Mouse (Mus musculus): Measurements from ENCODE around the gene Prkaca. TPM values are rescaled to one million over a fixed set of nuclear protein-coding genes. Genes with fewer than 3 reads are reported as not detected.

The Prkaca gene
- total and polyA plus RNA-seq, 2 experiments, result 23.0 to 47.8 TPM

- no peaks in the 10 kb centered on the region for H3K27me3 ChIP-seq (ENCODE audit: control insufficient read depth, insufficient read depth, low read length)
Observed at GRCm38 (mm10) chr8:84015833-84016232, 43.0 kb downstream of the Prkaca start.

DNA sequence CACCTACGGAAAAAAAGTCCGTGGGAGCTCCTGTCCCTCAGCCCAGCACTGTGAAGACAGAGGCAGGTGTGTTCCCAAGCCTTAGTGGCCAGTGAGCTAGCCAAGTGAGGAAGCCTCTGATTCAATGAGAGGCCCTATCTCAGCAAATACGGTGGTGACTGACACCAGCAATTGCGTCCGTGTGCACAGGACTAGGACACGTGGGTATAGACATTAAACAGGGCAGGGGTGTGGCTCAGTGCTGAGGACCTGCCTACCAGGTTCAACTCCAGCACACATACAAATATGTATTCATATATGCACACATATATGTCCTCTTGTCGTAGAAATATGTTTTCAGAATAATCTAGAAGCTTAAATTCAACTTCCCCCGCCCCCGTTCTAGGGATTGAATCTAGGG lies 46.9 kb downstream of the Prkaca start:
- no peaks in the 10 kb centered on the region for H3K36me3 ChIP-seq (ENCODE audit: control insufficient read depth, insufficient read depth, low read length)
- no peak overlapping the region for H3K27ac ChIP-seq (replicated peaks; ENCODE audit: insufficient read depth, low read depth, low read length)
- no peak for DNase-seq (ENCODE audit: extremely low read depth, low read depth, low spot score)
- H3K9ac ChIP-seq (ENCODE audit: low read depth, low read length), result no peak overlapping the region
- no peak overlapping the region for H3K4me3 ChIP-seq (ENCODE audit: insufficient read depth, low read depth, low read length)
- WGBS, result 77% methylated on average over 9 of the region's 9 CpGs
- no peaks in the 10 kb centered on the region for H3K79me2 ChIP-seq (ENCODE audit: control insufficient read depth, insufficient read depth, low read length)
- TF ChIP-seq CTCF (IDR thresholded peaks at IDR 0.05; ENCODE audit: low read depth, low read length) (no peak), POLR2A (IDR thresholded peaks at IDR 0.05; ENCODE audit: extremely low read depth, insufficient read depth, low read length) (no peak)
- no peaks in the 10 kb centered on the region for H3K4me1 ChIP-seq (ENCODE audit: control insufficient read depth, insufficient read depth, low read length)
- H3K27me3 ChIP-seq (ENCODE audit: control insufficient read depth, insufficient read depth, low read length), result no peaks in the 10 kb centered on the region; the same call in 1 of the 2 replicates

More at GRCm38 (mm10) chr8:84015833-84016232, 43.0 kb downstream of the Prkaca start:
- 98% methylated on average over 5 of the region's 5 CpGs for WGBS
- Histone ChIP-seq H3K79me2 (ENCODE audit: control insufficient read depth, insufficient read depth, low read length) (no peaks in the 10 kb centered on the region), H3K27ac (replicated peaks; ENCODE audit: insufficient read depth, low read depth, low read length) (no peak overlapping the region), H3K9ac (ENCODE audit: low read depth, low read length) (no peak overlapping the region), H3K4me1 (ENCODE audit: control insufficient read depth, insufficient read depth, low read length) (peaks cover 5% of the 10 kb centered on the region; the same call in 1 of the 2 replicates), H3K36me3 (ENCODE audit: control insufficient read depth, insufficient read depth, low read length) (no peaks in the 10 kb centered on the region), H3K4me3 (ENCODE audit: insufficient read depth, low read depth, low read length) (no peak overlapping the region)
- TF ChIP-seq POLR2A (IDR thresholded peaks at IDR 0.05; ENCODE audit: extremely low read depth, insufficient read depth, low read length), result no peak
- TF ChIP-seq CTCF (IDR thresholded peaks at IDR 0.05; ENCODE audit: low read depth, low read length), result no peak
- no peak for DNase-seq (ENCODE audit: extremely low read depth, low read depth, low spot score)

DNA sequence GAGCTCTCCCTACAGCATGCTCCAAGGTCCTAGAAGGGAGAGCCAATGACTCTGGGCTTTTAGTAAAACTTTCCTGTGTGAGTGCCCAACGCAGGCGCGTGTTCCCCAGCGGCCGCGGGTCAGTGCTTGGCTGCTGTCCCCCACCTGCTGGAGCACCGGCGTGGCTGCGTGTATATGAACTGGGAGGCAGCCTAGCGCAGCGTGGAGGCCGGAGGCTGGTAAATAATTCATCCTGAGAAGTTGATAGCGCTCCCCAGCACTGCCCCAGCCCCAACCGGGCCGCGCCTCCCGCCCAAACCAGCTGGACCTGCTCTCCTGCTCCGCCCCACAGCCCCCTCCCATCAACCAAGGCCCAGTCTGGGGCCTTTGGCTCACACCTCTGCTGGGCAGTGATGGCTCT lies 48.3 kb downstream of the Prkaca start, which contains the start of gene Palm3:
Palm3 (plus strand) TSS at position 376 of the 400 bp plus-strand sequence.
- WGBS, result 21% methylated on average over 17 of the region's 18 CpGs
- no peak within 1 kb of the TSS for H3K27ac ChIP-seq (replicated peaks; ENCODE audit: insufficient read depth, low read depth, low read length)
- TF ChIP-seq CTCF (IDR thresholded peaks at IDR 0.05; ENCODE audit: low read depth, low read length), result no peak
- TF ChIP-seq POLR2A (IDR thresholded peaks at IDR 0.05; ENCODE audit: extremely low read depth, insufficient read depth, low read length), result no peak

GRCm38 (mm10) chr8:84021569-84021968 lies 48.8 kb downstream of the Prkaca start:
- 45% methylated on average over 12 of the region's 12 CpGs for WGBS
- no peak for DNase-seq (ENCODE audit: extremely low read depth, low read depth, low spot score)
- peaks cover 4% of the 10 kb centered on the region for H3K27me3 ChIP-seq (ENCODE audit: control insufficient read depth, insufficient read depth, low read length)
- H3K9ac ChIP-seq (ENCODE audit: low read depth, low read length), result no peak overlapping the region
- H3K4me3 ChIP-seq (ENCODE audit: insufficient read depth, low read depth, low read length), result no peak overlapping the region
- no peaks in the 10 kb centered on the region for H3K79me2 ChIP-seq (ENCODE audit: control insufficient read depth, insufficient read depth, low read length)
- TF ChIP-seq CTCF (IDR thresholded peaks at IDR 0.05; ENCODE audit: low read depth, low read length) (no peak), POLR2A (IDR thresholded peaks at IDR 0.05; ENCODE audit: extremely low read depth, insufficient read depth, low read length) (no peak)
- H3K27ac ChIP-seq (replicated peaks; ENCODE audit: insufficient read depth, low read depth, low read length), result no peak overlapping the region
- no peaks in the 10 kb centered on the region for H3K36me3 ChIP-seq (ENCODE audit: control insufficient read depth, insufficient read depth, low read length)
- H3K4me1 ChIP-seq (ENCODE audit: control insufficient read depth, insufficient read depth, low read length), result no peaks in the 10 kb centered on the region

More for the DNA sequence above, 48.3 kb downstream of the Prkaca start, which contains the start of gene Palm3:
- no peak within 1 kb of the TSS for H3K4me3 ChIP-seq (ENCODE audit: insufficient read depth, low read depth, low read length)
- no peaks in the 10 kb centered on the region for H3K36me3 ChIP-seq (ENCODE audit: control insufficient read depth, insufficient read depth, low read length)
- no peak for DNase-seq (ENCODE audit: extremely low read depth, low read depth, low spot score)
- peaks cover 4% of the 10 kb centered on the region for H3K27me3 ChIP-seq (ENCODE audit: control insufficient read depth, insufficient read depth, low read length)
- H3K79me2 ChIP-seq (ENCODE audit: control insufficient read depth, insufficient read depth, low read length), result no peaks in the 10 kb centered on the region
- no peaks in the 10 kb centered on the region for H3K4me1 ChIP-seq (ENCODE audit: control insufficient read depth, insufficient read depth, low read length)
- no peak within 1 kb of the TSS for H3K9ac ChIP-seq (ENCODE audit: low read depth, low read length)

- TF ChIP-seq POLR2A (IDR thresholded peaks at IDR 0.05; ENCODE audit: extremely low read depth, insufficient read depth, low read length) (no peak), CTCF (IDR thresholded peaks at IDR 0.05; ENCODE audit: low read depth, low read length) (no peak)
- Histone ChIP-seq H3K4me3 (ENCODE audit: insufficient read depth, low read depth, low read length) (no peak overlapping the region), H3K27me3 (ENCODE audit: control insufficient read depth, insufficient read depth, low read length) (peaks cover 4% of the 10 kb centered on the region), H3K4me1 (ENCODE audit: control insufficient read depth, insufficient read depth, low read length) (no peaks in the 10 kb centered on the region), H3K27ac (replicated peaks; ENCODE audit: insufficient read depth, low read depth, low read length) (no peak overlapping the region), H3K9ac (ENCODE audit: low read depth, low read length) (no peak overlapping the region), H3K36me3 (ENCODE audit: control insufficient read depth, insufficient read depth, low read length) (no peaks in the 10 kb centered on the region), H3K79me2 (ENCODE audit: control insufficient read depth, insufficient read depth, low read length) (no peaks in the 10 kb centered on the region)
- no peak for DNase-seq (ENCODE audit: extremely low read depth, low read depth, low spot score)
- 28% methylated on average over 5 of the region's 5 CpGs for WGBS
Observed at GRCm38 (mm10) chr8:84023085-84023484, 50.3 kb downstream of the Prkaca start.

GRCm38 (mm10) chr8:84023631-84024030 lies 50.8 kb downstream of the Prkaca start:
- Histone ChIP-seq H3K27ac (replicated peaks; ENCODE audit: insufficient read depth, low read depth, low read length) (no peak overlapping the region), H3K36me3 (ENCODE audit: control insufficient read depth, insufficient read depth, low read length) (no peaks in the 10 kb centered on the region), H3K27me3 (ENCODE audit: control insufficient read depth, insufficient read depth, low read length) (peaks cover 7% of the 10 kb centered on the region), H3K79me2 (ENCODE audit: control insufficient read depth, insufficient read depth, low read length) (no peaks in the 10 kb centered on the region), H3K4me3 (ENCODE audit: insufficient read depth, low read depth, low read length) (no peak overlapping the region), H3K4me1 (ENCODE audit: control insufficient read depth, insufficient read depth, low read length) (no peaks in the 10 kb centered on the region), H3K9ac (ENCODE audit: low read depth, low read length) (no peak overlapping the region)
- no peak for DNase-seq (ENCODE audit: extremely low read depth, low read depth, low spot score)
- TF ChIP-seq CTCF (IDR thresholded peaks at IDR 0.05; ENCODE audit: low read depth, low read length) (no peak), POLR2A (IDR thresholded peaks at IDR 0.05; ENCODE audit: extremely low read depth, insufficient read depth, low read length) (no peak)
- 74% methylated on average over 1 of the region's 1 CpGs for WGBS
